Mouse (Mus musculus) limb, embryonic 14.5 days (tissue): ENCODE results near the gene Rptor. TPM values are rescaled to one million over a fixed set of nuclear protein-coding genes. Genes with fewer than 3 reads are reported as not detected.

Experiments
- ATAC-seq: fragments of 200-750 bp; cut with Nextera tagmentation; 2 replicates; pipeline ENCODE4 v1.8.0; 2017; ENCODE audit warnings: low read depth, moderate number of reproducible peaks, moderate TSS enrichment; ENCODE audit not compliant: low FRiP score
- DNase-seq: peaks from one replicate; pipeline ENCODE4 v3.0.0-alpha.2; 2015; ENCODE audit warnings: low spot score
- H3K27ac ChIP-seq: fragments of 300-500 bp; sonication (generic); replicated peaks from 2 replicates; pipeline ENCODE4 v1.5.1; 2014; ENCODE audit warnings: low read depth, mild to moderate bottlenecking, low read length, moderate library complexity, mixed read lengths
- H3K27me3 ChIP-seq: fragments of 300-500 bp; sonication (generic); 2 replicates; pipeline ENCODE4 v1.6.1; 2014; ENCODE audit warnings: low read length, mixed read lengths; ENCODE audit not compliant: control insufficient read depth, insufficient read depth
- H3K36me3 ChIP-seq: fragments of 300-500 bp; sonication (generic); 2 replicates; pipeline ENCODE4 v1.6.1; 2014; ENCODE audit warnings: mild to moderate bottlenecking, low read length, moderate library complexity, mixed read lengths; ENCODE audit not compliant: control insufficient read depth, insufficient read depth
- H3K4me1 ChIP-seq: fragments of 300-500 bp; sonication (generic); 2 replicates; pipeline ENCODE4 v1.6.1; 2014; ENCODE audit warnings: antibody characterized with exemption, low read length, mixed read lengths; ENCODE audit not compliant: control insufficient read depth, insufficient read depth
- H3K4me2 ChIP-seq: fragments of 300-500 bp; sonication (generic); replicated peaks from 2 replicates; pipeline ENCODE4 v1.6.1; 2014; ENCODE audit warnings: low read depth, mild to moderate bottlenecking, low read length, moderate library complexity; ENCODE audit not compliant: severe bottlenecking
- H3K4me3 ChIP-seq: fragments of 300-500 bp; sonication (generic); replicated peaks from 2 replicates; pipeline ENCODE4 v1.5.1; 2014; ENCODE audit warnings: low read length
- H3K9ac ChIP-seq: fragments of 300-500 bp; sonication (generic); 2 replicates; pipeline ENCODE4 v1.6.1; 2014; ENCODE audit warnings: mild to moderate bottlenecking, low read depth, low read length, moderate library complexity; ENCODE audit not compliant: severe bottlenecking
- H3K9me3 ChIP-seq: fragments of 300-500 bp; sonication (generic); 2 replicates; pipeline ENCODE4 v1.6.1; 2016; ENCODE audit warnings: low read length; ENCODE audit not compliant: control insufficient read depth
- POLR2A ChIP-seq: fragments of 200-500 bp; IDR thresholded peaks from 2 replicates; pipeline ENCODE4 v1.8.0; 2012; ENCODE audit warnings: inconsistent platforms, mild to moderate bottlenecking, moderate library complexity, borderline replicate concordance; ENCODE audit not compliant: insufficient read depth, insufficient read length; ENCODE audit errors: extremely low read depth
- WGBS: fragments of 180-500 bp; shearing (Covaris S2); extraction: QIAGEN DNeasy Blood & Tissue Kit; methylation state at CpG from one replicate; pipeline ENCODE4 v1.1.7; 2014; 5-methylcytosine and 5-hydroxymethylcytosine counted together
- polyA plus RNA-seq, 2 experiments: library from polyadenylated mRNA; depleted of rRNA in 1 of 2; stranded (reverse) in 1 of 2; unstranded in 1 of 2; fragments of >200 nt; fragmentation: Nextera tagmentation in 1 of 2; extraction: Ambion mirVana in 1 of 2; gene quantifications; 2 replicates each; pipeline versions ENCODE4 v1.2.1 to v1.2.3; 2012 to 2014

Rptor gene
- polyA plus RNA-seq, 2 experiments = 13.7 to 24.3 TPM

- H3K4me1 ChIP-seq = peaks cover 14% of the 10 kb centered on the region
- DNase-seq (peak; percentile 68), ATAC-seq (no peak)
- H3K4me3 ChIP-seq = no peak overlapping the region
- H3K36me3 ChIP-seq = no peaks in the 10 kb centered on the region
- H3K4me2 ChIP-seq = no peak overlapping the region
- no peak overlapping the region for H3K27ac ChIP-seq
- H3K9ac ChIP-seq = no peak overlapping the region
- WGBS = 29% methylated on average over 4 of the region's 4 CpGs
- TF ChIP-seq POLR2A = no peak
- no peaks in the 10 kb centered on the region for H3K27me3 ChIP-seq
- H3K9me3 ChIP-seq = no peaks in the 10 kb centered on the region
Observed at GRCm38 (mm10) chr11:119744436-119744835, 141.7 kb downstream of the Rptor start.

DNA sequence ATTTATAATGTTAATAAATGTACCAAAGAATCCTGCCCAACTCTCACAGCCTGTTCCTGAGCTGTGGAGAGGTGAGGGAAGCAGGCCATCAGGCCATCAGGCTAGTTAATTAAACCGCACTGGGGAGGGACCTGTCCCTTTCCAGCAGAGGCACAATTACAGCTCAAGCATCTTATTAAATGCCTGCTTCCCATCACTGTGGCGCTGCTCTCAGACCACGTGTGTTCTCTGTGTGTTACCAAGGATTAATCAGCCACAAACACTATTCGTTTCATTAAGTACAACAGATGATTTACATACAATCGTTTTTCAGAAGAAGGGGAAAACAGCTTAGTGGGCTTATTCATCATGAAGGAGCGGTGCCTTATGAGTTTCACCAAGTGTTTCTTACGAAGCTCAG is 142.6 kb downstream of the Rptor start:
- H3K4me3 ChIP-seq = no peak overlapping the region
- TF ChIP-seq POLR2A = no peak
- no peaks in the 10 kb centered on the region for H3K9me3 ChIP-seq
- H3K36me3 ChIP-seq = no peaks in the 10 kb centered on the region
- DNase-seq (no peak), ATAC-seq (no peak)
- no peak overlapping the region for H3K4me2 ChIP-seq
- no peak overlapping the region for H3K27ac ChIP-seq
- no peaks in the 10 kb centered on the region for H3K27me3 ChIP-seq
- H3K4me1 ChIP-seq = peaks cover 14% of the 10 kb centered on the region
- WGBS = 49% methylated on average over 7 of the region's 7 CpGs
- H3K9ac ChIP-seq = no peak overlapping the region

- DNase-seq = no peak
- peaks cover 3% of the 10 kb centered on the region; the same call in 1 of the 2 replicates for H3K4me1 ChIP-seq
- no peak overlapping the region for H3K4me2 ChIP-seq
- ATAC-seq = no peak
- H3K4me3 ChIP-seq = no peak overlapping the region
- H3K27me3 ChIP-seq = no peaks in the 10 kb centered on the region
- H3K27ac ChIP-seq = no peak overlapping the region
- no peaks in the 10 kb centered on the region for H3K9me3 ChIP-seq
- TF ChIP-seq POLR2A = no peak
- 62% methylated on average over 6 of the region's 6 CpGs for WGBS
- peaks cover 13% of the 10 kb centered on the region; the same call in 1 of the 2 replicates for H3K36me3 ChIP-seq
- no peak overlapping the region for H3K9ac ChIP-seq
Observed at GRCm38 (mm10) chr11:119754459-119754858, 151.8 kb downstream of the Rptor start.

DNA sequence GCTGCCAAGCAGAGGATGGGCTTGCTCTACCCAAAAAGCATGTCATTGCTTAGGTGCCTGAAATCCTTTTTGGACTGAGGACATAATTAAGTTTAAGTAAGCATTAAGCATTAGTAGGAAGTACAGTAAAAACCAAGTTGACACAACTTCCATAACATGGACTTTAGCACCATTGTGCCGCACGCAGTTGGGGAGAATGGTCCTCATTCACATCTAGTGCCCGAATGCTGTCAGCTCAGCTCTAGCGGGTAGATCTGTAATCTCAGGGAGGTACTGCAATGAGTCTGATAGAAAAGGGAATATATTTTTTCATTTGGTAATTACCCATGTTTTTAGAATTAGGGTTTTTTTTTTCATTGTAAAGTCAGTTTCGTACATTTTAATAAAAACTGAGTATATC is 155.5 kb downstream of the Rptor start:
- Histone ChIP-seq H3K4me2 (no peak overlapping the region), H3K9me3 (no peaks in the 10 kb centered on the region), H3K36me3 (peaks cover 13% of the 10 kb centered on the region; the same call in 1 of the 2 replicates), H3K27ac (no peak overlapping the region), H3K4me3 (no peak overlapping the region), H3K4me1 (peaks cover 3% of the 10 kb centered on the region; the same call in 1 of the 2 replicates), H3K27me3 (no peaks in the 10 kb centered on the region), H3K9ac (no peak overlapping the region)
- DNase-seq (no peak), ATAC-seq (no peak)
- 93% methylated on average over 5 of the region's 5 CpGs for WGBS
- TF ChIP-seq POLR2A = no peak

DNA sequence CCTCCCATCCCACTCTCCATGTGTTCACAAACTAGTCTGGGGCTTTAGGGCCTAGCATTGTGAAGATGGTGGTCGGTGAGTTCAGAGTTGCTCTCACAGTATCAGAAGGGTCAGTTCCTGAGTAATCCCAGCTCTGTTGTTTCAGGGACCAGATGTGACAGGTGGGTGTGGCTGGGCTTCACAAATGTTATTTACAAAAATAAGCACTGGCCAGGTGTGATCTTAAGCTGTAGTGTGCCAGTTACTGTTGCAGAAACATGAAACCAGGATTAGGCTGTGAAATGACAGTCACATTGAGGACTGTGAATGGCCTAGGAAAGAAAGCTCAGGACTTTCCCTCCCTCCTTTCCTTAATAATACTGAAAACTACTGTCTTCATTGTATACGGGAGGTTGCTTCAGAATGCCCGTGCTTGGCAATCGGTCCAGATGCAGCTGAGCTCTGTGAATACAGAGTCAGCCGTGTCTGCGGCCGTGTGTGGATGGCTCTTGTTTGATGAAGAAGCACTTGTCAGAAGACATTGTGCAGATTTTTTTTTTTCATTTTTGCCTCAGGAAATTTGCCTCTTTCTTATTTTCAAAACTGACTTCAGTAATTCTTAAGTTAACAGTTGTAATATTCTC is 156.1 kb downstream of the Rptor start:
- Histone ChIP-seq H3K27ac (no peak overlapping the region), H3K9ac (no peak overlapping the region), H3K4me2 (no peak overlapping the region), H3K27me3 (no peaks in the 10 kb centered on the region), H3K9me3 (no peaks in the 10 kb centered on the region), H3K4me3 (no peak overlapping the region), H3K4me1 (peaks cover 3% of the 10 kb centered on the region; the same call in 1 of the 2 replicates), H3K36me3 (peaks cover 13% of the 10 kb centered on the region; the same call in 1 of the 2 replicates)
- no peak for TF ChIP-seq POLR2A
- DNase-seq (no peak), ATAC-seq (no peak)
- 83% methylated on average over 7 of the region's 7 CpGs for WGBS
